Mouse (Mus musculus) v-Abl transformed pro-B cells (cell line): ENCODE results near the gene Pou5f1.

Experiments
- in situ Hi-C, 2 experiments: fragments of 400-800 bp; cut with MboI; formaldehyde crosslinking; loops; one replicate each; pipeline ENCODE4 v1.15.1; 2025; ENCODE audit not compliant: unreplicated experiment in 2 of 2

Gene Pou5f1

GRCm38 (mm10) chr17:35544001-35544400, 38.2 kb downstream of the Pou5f1 start:
- in situ Hi-C loops = no loop called here

DNA sequence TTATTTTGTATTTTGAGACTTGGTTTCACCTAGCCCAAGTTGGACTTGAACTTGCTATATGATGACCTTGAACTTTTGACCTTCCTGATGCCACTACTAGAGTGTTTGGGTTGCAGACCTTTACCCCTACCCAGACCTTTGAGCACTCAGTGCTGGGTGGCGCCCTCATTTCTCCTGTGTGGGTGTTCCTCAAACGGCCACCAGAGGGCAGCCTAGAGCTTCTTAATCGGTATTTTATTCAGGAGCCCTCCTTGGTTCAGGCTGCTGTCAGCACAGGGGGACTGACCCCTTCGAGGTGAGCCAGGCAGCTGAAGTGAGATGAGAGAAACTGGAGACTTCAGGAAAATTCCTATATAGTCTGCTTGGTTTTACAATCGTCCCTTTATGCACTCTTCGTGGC, 38.9 kb downstream of the Pou5f1 start:
- in situ Hi-C loops = no loop called here

DNA sequence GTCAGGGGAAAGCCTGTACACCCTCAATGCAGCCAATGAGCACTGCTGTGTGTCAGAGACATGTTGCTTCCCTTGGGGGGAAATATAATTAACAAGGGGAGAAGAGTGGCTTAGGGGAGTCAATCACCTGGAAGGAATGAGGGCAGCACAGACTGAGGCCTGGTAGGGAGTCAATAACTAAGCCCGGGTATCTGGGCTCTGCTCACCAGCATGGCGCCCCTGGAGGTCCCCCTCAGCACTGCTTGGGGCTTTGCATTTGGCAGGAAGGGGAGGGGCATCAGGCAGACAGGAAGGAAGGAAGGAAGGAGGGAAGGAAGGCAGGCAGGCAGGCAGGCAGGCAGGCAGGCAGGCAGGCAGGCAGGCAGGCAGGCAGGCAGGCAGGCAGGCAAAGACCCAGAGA, 41.6 kb downstream of the Pou5f1 start:
- in situ Hi-C loops = no loop called here

GRCm38 (mm10) chr17:35548636-35549035, 42.8 kb downstream of the Pou5f1 start:
- in situ Hi-C loops = no loop called here

DNA sequence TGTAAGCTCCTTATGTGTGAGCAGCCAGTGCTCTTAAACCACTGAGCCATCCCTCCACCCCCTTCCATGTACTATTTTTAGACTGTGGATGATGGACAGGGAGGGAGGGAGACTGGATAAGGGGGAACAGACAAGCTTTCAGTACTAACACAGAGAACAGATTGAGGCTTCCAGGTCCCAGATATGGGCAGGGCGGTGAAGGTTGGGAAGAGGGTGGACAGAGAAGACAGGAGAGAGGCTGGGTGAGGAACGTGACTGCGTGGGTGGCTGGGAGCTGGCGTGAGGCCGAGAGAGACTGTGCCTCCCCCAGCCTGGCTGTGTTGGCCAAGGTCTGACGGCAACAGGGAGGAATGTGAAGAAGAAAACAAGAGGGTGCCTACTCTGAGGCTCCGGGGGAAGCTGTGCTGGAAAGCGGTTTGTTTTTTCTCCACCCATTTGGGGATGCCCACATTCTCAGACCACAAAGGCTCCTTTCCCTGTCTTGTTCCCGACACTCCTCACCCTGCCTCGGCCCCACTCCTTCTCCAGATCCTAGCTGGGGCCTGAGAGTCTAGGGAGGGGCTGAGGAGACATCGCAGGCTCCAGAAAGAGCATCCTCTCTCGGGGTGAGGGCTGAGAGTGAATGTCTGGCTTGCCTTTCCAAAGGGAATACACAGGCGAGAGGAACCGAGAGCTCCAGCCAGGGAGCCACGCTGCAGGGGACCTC, 43.8 kb downstream of the Pou5f1 start:
- in situ Hi-C loops = no loop called here

DNA sequence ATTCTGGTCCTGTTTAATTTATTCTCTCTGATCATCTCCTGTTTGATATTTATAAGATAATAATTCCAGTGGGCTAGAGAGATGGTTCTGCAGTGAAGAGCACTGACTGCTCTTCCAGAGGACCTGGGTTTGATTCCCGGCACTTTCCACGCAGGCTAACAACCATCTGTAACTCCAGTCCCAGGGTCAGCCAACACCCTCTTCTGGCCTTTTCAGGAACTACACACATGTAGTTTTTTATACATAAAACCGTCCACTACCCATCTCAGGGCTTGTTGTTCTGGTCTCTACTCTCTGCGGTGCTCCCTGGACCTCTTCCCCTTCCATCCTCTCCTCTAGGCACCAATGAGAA, 44.3 kb downstream of the Pou5f1 start:
- in situ Hi-C loops = no loop called here

DNA sequence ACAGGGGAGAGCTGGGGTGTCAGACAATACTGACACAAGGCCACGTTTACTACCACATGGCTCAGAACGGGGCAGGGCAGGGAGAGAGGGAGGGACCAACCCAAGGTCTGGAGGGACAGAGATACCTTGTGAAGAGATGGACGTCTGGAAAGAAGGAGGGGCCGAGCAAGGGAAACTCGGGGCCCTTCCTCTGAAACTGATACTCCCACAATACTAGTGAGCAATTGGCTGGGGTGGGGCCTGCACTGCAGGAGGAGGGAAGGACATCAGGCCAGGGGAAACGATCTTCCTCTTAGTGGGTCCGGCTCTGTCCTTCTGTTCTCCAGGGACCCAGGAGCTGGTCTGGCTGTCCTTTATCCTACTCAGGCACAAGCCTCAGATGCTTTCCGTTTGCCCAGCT, 45.1 kb downstream of the Pou5f1 start:
- in situ Hi-C loops = no loop called here

DNA sequence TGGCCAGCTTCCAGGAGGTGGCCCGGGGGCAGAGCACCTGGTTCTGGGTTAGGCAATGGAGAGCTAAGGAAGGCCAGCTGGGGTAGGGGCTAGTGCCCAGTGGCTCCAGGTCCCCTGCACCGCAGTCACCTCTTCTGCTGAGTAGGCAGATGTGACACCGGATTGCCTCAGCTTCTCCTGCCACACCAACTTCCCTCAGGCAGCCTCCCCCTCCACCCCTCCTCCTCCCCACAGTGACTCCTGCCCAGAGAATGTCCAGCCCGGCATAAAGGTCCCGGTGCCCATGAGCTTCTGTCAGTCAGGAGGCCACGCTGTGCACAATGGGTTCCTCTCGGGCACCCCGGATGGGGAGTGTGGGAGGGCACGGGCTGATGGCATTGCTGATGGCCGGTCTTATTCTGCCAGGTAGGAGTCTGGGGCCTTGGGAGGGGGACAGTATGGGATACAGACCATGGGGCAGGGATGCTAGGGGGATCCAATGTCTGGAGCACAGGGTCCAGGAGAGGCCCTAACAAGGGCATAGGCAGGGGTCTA, 46.1 kb downstream of the Pou5f1 start, which contains the start of gene Cdsn:
Cdsn (plus strand) TSS at position 248 of the 534 bp plus-strand sequence.
- in situ Hi-C loops = no loop called here

- in situ Hi-C loops = no loop called here
Observed at GRCm38 (mm10) chr17:35554321-35554720, 48.5 kb downstream of the Pou5f1 start.

GRCm38 (mm10) chr17:35554761-35555397, 49.1 kb downstream of the Pou5f1 start:
- in situ Hi-C loops = no loop called here

GRCm38 (mm10) chr17:35556186-35556765, 50.5 kb downstream of the Pou5f1 start:
- in situ Hi-C loops = no loop called here

- in situ Hi-C loops = no loop called here
Observed at GRCm38 (mm10) chr17:35556812-35557211, 51.0 kb downstream of the Pou5f1 start.

DNA sequence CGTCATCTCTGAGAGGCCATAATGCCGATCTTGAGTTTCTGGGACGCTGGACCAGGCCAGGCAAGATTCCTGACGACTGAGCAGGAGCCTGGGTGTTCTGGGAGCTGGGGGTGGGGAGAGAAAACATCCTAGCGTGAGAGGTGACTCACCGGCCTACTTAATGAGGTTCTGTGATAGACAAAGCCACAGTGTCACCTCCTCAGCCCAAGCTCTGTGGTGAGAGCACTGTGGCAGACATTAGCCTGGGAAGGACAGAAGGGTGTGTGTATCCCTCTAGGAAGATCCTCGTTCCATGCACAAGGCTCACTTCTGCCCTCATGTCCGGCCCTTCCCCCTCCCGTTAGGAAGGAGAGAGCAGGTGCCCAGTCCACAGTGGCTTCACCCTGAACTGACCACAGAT, 51.5 kb downstream of the Pou5f1 start:
- in situ Hi-C loops = no loop called here

DNA sequence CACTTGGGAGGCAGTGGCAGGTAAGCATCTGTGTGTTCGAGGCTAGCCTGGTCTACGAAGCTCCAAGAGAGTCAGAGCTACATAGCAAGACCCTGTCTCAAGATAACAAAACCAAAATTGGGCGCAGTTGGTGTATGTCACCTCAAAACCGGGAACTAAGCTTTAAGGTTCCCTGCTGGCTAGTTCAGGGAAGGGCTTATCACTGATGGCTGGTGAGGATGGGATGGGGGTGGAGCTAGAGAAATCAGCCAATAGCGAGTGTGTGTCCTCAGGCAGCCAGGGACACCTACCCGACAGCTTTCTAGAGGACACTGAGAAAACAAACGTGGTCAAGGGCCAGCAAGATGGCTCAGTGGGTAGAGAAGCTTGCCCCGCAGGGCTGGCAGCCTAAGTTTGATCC, 52.4 kb downstream of the Pou5f1 start:
- in situ Hi-C loops = no loop called here
